Mouse (Mus musculus) cortical plate, adult 2 months (tissue): ENCODE data around the gene Alkbh2. TPM values are rescaled to one million over a fixed set of nuclear protein-coding genes. Genes with fewer than 3 reads are reported as not detected.

ENCODE experiments used
- H3K27ac ChIP-seq: fragments of 200-500 bp; 2 replicates; pipeline ENCODE4 v1.5.1; 2012; ENCODE audit warnings: low read length, control low read depth, inconsistent platforms; ENCODE audit not compliant: insufficient read depth
- H3K4me1 ChIP-seq: fragments of 200-500 bp; 2 replicates; pipeline ENCODE4 v1.6.1; 2011; ENCODE audit warnings: low read length; ENCODE audit not compliant: control insufficient read depth, insufficient read depth
- H3K4me3 ChIP-seq: fragments of 200-500 bp; 2 replicates; pipeline ENCODE4 v1.5.1; 2011; ENCODE audit warnings: mild to moderate bottlenecking, low read length, control low read depth; ENCODE audit not compliant: insufficient read depth
- CTCF ChIP-seq: fragments of 200-500 bp; IDR thresholded peaks from 2 replicates; pipeline ENCODE4 v1.5.1; 2011; ENCODE audit warnings: mild to moderate bottlenecking, control low read depth, low read length; ENCODE audit not compliant: insufficient read depth; ENCODE audit errors: extremely low read depth
- POLR2A ChIP-seq: fragments of 200-500 bp; IDR thresholded peaks from 2 replicates; pipeline ENCODE4 v1.6.1; 2011; ENCODE audit warnings: mild to moderate bottlenecking, low read length, control low read depth; ENCODE audit not compliant: insufficient read depth; ENCODE audit errors: extremely low read depth
- polyA plus RNA-seq: library from polyadenylated mRNA; depleted of rRNA; stranded (reverse); fragments of >200 nt; gene quantifications from 2 replicates; pipeline ENCODE4 v1.2.3, GENCODE M21; 2012; rRNA removed

The Alkbh2 gene
- polyA plus RNA-seq, 1 experiment: 8.4 TPM

DNA sequence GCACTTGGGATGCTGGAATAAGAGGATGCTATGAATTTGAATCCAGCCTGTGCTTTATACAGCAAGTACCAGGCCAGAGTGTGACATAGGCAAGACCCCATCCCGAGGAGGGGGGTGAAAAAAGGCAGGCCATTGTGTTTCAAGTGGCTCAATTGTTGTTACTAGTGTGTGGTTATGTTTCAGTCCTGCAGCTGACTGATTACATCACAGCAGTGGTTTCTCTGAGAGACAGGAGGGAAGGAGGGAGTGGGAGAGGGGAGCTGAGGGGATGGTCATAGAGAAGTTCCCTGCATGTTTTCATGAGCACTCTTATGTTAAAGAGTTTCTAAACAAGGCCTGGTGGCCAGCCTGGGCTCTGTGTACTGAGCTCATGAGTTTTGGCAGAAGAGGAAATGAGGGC lies 25.2 kb downstream of the Alkbh2 start:
- TF ChIP-seq POLR2A: no peak
- peaks cover 11% of the 10 kb centered on the region for H3K4me1 ChIP-seq
- H3K27ac ChIP-seq: peak overlapping the region; percentile 72
- no peak overlapping the region for H3K4me3 ChIP-seq

DNA sequence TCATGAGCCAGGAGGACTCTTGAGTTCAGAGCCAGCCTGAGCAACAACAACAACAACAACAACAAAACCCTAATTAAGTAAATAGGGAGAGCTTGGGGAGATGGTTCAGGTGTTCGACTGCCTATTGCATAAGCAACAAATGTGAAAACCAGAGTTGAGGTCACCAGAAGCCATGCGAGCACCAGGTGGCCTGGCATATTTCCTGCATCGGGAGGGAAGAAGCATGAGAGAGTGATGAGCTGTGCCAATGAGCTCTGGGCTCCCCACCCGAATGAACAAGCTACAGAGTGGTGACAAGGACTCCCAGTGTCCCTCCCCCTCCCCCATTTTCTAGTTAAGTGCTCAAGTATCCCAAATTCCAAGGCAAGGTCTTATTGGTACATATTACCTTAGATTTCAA lies 26.1 kb downstream of the Alkbh2 start:
- TF ChIP-seq CTCF (no peak), POLR2A (no peak)
- Histone ChIP-seq H3K27ac (peak overlapping the region; percentile 72), H3K4me3 (no peak overlapping the region), H3K4me1 (peaks cover 11% of the 10 kb centered on the region)

- TF ChIP-seq POLR2A (no peak), CTCF (no peak)
Observed at GRCm38 (mm10) chr5:114100390-114101099, 27.5 kb downstream of the Alkbh2 start.

GRCm38 (mm10) chr5:114099709-114100389 lies 28.2 kb downstream of the Alkbh2 start:
- Histone ChIP-seq H3K4me3 (peak overlapping the region; percentile 94), H3K27ac (peak overlapping the region; percentile 27; the same call in 1 of the 2 replicates), H3K4me1 (peaks cover 11% of the 10 kb centered on the region)
- TF ChIP-seq CTCF (no peak), POLR2A (peak; percentile 80)

More at GRCm38 (mm10) chr5:114100390-114101099, 27.5 kb downstream of the Alkbh2 start:
- H3K4me1 ChIP-seq: peaks cover 11% of the 10 kb centered on the region
- peak overlapping the region; percentile 94 for H3K4me3 ChIP-seq
- H3K27ac ChIP-seq: peak overlapping the region; percentile 80

GRCm38 (mm10) chr5:114091057-114091807 lies 36.8 kb downstream of the Alkbh2 start, which contains the start of gene Svop:
Svop (minus strand) TSS chr5:114091570.
- peak within 1 kb of the TSS; percentile 95 for H3K27ac ChIP-seq
- H3K4me3 ChIP-seq: peak within 1 kb of the TSS; percentile 67
- TF ChIP-seq POLR2A (peak; percentile 60; the same call in 1 of the 2 replicates), CTCF (no peak)
- peaks cover 5% of the 10 kb centered on the region for H3K4me1 ChIP-seq

DNA sequence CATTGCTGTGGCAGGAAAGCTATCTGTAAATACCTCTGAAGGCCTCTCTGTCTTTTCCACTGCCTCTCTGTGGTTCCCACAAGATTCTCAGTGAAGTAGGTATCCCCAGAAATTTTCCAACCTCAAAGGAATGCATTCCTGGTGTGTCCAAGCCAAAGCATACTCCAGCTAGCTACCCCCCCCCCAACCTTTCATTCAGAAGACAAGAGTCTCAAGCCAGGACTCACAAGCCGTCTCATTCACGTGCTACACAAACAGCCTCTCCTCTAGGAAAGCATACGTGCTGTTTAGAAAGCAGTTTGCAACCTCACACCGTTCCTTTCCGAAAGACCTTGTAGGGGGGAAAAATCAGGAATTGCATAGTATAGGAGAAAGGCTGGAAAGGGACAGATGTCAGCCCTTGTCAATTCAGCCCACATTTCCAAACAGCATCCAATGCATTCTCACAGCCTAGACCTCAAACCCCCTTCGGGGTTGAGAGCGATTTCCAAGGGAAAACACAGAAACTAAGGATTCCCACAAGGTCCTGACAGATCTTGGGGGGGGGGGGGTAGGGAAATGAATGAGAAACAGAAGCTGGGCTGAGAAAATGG lies 37.5 kb downstream of the Alkbh2 start:
- peak overlapping the region; percentile 67 for H3K4me3 ChIP-seq
- H3K4me1 ChIP-seq: peaks cover 5% of the 10 kb centered on the region
- TF ChIP-seq POLR2A (no peak), CTCF (no peak)
- H3K27ac ChIP-seq: peak overlapping the region; percentile 95

- no peak for TF ChIP-seq CTCF
- no peak for TF ChIP-seq POLR2A
- Histone ChIP-seq H3K4me1 (peaks cover 5% of the 10 kb centered on the region), H3K4me3 (no peak overlapping the region), H3K27ac (peak overlapping the region; percentile 6)
Observed at GRCm38 (mm10) chr5:114087875-114088480, 40.0 kb downstream of the Alkbh2 start.

DNA sequence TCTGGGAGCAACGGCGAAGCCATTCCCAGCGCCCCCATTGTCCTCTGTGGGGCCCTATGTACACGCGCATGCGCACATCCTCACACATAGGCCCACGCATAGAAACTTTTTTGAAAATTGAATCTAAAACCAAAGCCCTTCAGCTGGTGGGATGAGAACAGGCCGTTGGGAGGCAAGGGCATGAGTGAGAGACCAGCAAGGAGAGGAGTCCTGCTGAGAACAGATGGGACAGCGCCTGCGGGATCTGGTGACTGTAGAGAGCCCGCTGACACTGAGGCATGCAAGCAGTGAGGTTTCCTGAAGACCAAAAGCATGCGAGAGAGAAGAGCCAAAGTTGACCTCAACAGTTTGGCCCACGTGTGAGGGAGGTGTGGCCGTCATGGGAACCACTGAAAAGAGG lies 42.5 kb downstream of the Alkbh2 start:
- H3K4me3 ChIP-seq: no peak overlapping the region
- TF ChIP-seq CTCF: no peak
- no peak for TF ChIP-seq POLR2A
- H3K4me1 ChIP-seq: peaks cover 5% of the 10 kb centered on the region
- no peak overlapping the region for H3K27ac ChIP-seq

GRCm38 (mm10) chr5:114077009-114077408 lies 51.0 kb downstream of the Alkbh2 start:
- Histone ChIP-seq H3K27ac (no peak overlapping the region), H3K4me3 (no peak overlapping the region), H3K4me1 (peaks cover 2% of the 10 kb centered on the region; the same call in 1 of the 2 replicates)
- TF ChIP-seq POLR2A (no peak), CTCF (no peak)

Other genes starting within 250 kb of the Alkbh2 start
- gene Coro1c, start 219.5 kb downstream of the Alkbh2 start, polyA plus RNA-seq: 66.1 and 70.5 TPM in 2 replicates
- 9.8 and 10.3 TPM in 2 replicates for gene Ssh1, start 134.3 kb downstream of the Alkbh2 start, polyA plus RNA-seq
- gene Dao, start 124.5 kb downstream of the Alkbh2 start, polyA plus RNA-seq: 0.06 TPM in 1 of 2 replicates, not detected in the other
- 36.6 and 38.1 TPM in 2 replicates for gene Usp30, start 62.8 kb downstream of the Alkbh2 start, polyA plus RNA-seq
- gene Svop, start 36.6 kb downstream of the Alkbh2 start, polyA plus RNA-seq: 122 and 128 TPM in 2 replicates
- gene Ung, start 2.2 kb upstream of the Alkbh2 start, polyA plus RNA-seq: 2.6 and 3.9 TPM in 2 replicates
- gene Acacb, start 18.3 kb upstream of the Alkbh2 start, polyA plus RNA-seq: 3.1 and 3.3 TPM in 2 replicates
- not detected in 2 replicates for gene Foxn4, start 145.6 kb upstream of the Alkbh2 start, polyA plus RNA-seq
- 2.7 and 3.0 TPM in 2 replicates for gene Myo1h, start 160.9 kb upstream of the Alkbh2 start, polyA plus RNA-seq